Mouse (Mus musculus): ENCODE results near the gene Tspan33.

- no peak for TF ChIP-seq CTCF (IDR thresholded peaks at IDR 0.05; ENCODE audit: control insufficient read depth, insufficient read depth, low read length)
- no peak for TF ChIP-seq POLR2A (IDR thresholded peaks at IDR 0.05; ENCODE audit: borderline replicate concordance, control insufficient read depth, low read depth, low read length)
Measured at GRCm38 (mm10) chr6:29751466-29752152, 57.6 kb downstream of the Tspan33 start.

All from bone marrow, adult 2 months (tissue).